Mouse (Mus musculus) cerebellum, postnatal 25 days (tissue): Measurements from ENCODE around the gene Gucy2c.

Source experiments
- DNase-seq, 2 experiments: peaks; one replicate each; pipeline ENCODE4 v3.0.0; 2021; ENCODE audit warnings: mixed read lengths in 2 of 2

The Gucy2c gene

GRCm38 (mm10) chr6:136728144-136728543 is 53.4 kb downstream of the Gucy2c start:
- no peak for DNase-seq

GRCm38 (mm10) chr6:136723171-136723570 is 58.4 kb downstream of the Gucy2c start:
- no peak for DNase-seq

GRCm38 (mm10) chr6:136722565-136722964 is 59.0 kb downstream of the Gucy2c start:
- no peak for DNase-seq

GRCm38 (mm10) chr6:136721925-136722324 is 59.6 kb downstream of the Gucy2c start:
- peak; percentile 75 to 82 for DNase-seq

- DNase-seq, result peak in 1 of 2 experiments; percentile 24
These were observed 61.1 kb downstream of the Gucy2c start for GRCm38 (mm10) chr6:136720436-136720835.

- no peak for DNase-seq
These were observed 65.6 kb downstream of the Gucy2c start for GRCm38 (mm10) chr6:136715881-136716431.

- DNase-seq, result no peak
These were observed 67.5 kb downstream of the Gucy2c start for GRCm38 (mm10) chr6:136714097-136714496.

- no peak for DNase-seq
These were observed 71.2 kb downstream of the Gucy2c start for GRCm38 (mm10) chr6:136710408-136710807.

- DNase-seq, result no peak
These were observed 73.0 kb downstream of the Gucy2c start for GRCm38 (mm10) chr6:136708597-136708996.

GRCm38 (mm10) chr6:136701878-136702277 is 79.7 kb downstream of the Gucy2c start:
- DNase-seq, result no peak

GRCm38 (mm10) chr6:136701185-136701584 is 80.4 kb downstream of the Gucy2c start:
- DNase-seq, result no peak

- no peak for DNase-seq
These were observed 90.3 kb downstream of the Gucy2c start for GRCm38 (mm10) chr6:136691314-136691713.

- no peak for DNase-seq
These were observed 91.0 kb downstream of the Gucy2c start for GRCm38 (mm10) chr6:136690527-136690926.

GRCm38 (mm10) chr6:136689790-136690413 is 91.7 kb downstream of the Gucy2c start:
- DNase-seq, result no peak

GRCm38 (mm10) chr6:136685433-136685832 is 96.1 kb downstream of the Gucy2c start:
- no peak for DNase-seq

- DNase-seq, result no peak
These were observed 97.9 kb downstream of the Gucy2c start for GRCm38 (mm10) chr6:136683410-136684334.

GRCm38 (mm10) chr6:136679381-136679780 is 102.2 kb downstream of the Gucy2c start:
- DNase-seq, result no peak

- no peak for DNase-seq
These were observed 106.6 kb downstream of the Gucy2c start for GRCm38 (mm10) chr6:136674935-136675334.

GRCm38 (mm10) chr6:136672467-136672866 is 109.1 kb downstream of the Gucy2c start:
- no peak for DNase-seq

GRCm38 (mm10) chr6:136669274-136669673 is 112.3 kb downstream of the Gucy2c start:
- no peak for DNase-seq

GRCm38 (mm10) chr6:136668266-136668986 is 113.1 kb downstream of the Gucy2c start:
- DNase-seq, result no peak

- DNase-seq, result no peak
These were observed 119.5 kb downstream of the Gucy2c start for GRCm38 (mm10) chr6:136662063-136662462.

- DNase-seq, result peak in 1 of 2 experiments; percentile 29
These were observed 119.9 kb downstream of the Gucy2c start, which contains the start of gene Plbd1 for GRCm38 (mm10) chr6:136661706-136662016. TSS of gene Plbd1 (minus strand) at chr6:136661928.
